Mouse (Mus musculus) spleen, embryonic (tissue): ENCODE measurements around the gene Cd37.

Source experiments
- CTCF ChIA-PET: fragments of 350-600 bp; sonication (Branson Sonifier 250); formaldehyde crosslinking; loops from one replicate; lab custom pipeline; 2022; lab: Charles Lee

Gene Cd37

DNA sequence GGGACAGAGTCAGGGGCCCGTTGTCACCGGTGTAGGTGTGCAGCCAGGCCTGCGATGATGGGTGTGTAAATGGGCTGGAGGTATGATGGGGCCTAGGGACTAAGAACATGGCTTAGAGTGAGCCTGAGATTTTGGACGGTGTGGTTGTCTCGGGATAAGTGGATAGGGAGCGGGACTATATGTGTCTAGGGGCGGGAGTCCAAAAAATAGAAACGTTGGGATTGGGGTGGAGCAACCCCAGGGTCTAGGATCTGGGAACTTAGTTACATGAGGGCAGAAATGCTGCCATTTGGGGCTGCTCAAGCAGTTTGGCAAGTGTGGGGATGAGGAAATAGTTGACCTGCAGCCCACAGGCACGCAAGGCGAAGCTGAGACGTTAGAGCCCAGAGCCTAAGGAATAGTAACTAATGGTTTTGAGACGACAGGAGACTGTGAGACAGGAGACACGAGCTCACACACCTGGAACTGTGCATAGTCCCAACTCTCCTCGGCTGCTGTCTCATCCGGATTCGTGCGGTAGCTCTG, 3.2 kb downstream of the Cd37 start:
- CTCF ChIA-PET = interaction anchor here (1.0 kb wide), 1 partner anchor 54 kb away, joined by 3 read pairs; no protein-coding TSS in a partner anchor

DNA sequence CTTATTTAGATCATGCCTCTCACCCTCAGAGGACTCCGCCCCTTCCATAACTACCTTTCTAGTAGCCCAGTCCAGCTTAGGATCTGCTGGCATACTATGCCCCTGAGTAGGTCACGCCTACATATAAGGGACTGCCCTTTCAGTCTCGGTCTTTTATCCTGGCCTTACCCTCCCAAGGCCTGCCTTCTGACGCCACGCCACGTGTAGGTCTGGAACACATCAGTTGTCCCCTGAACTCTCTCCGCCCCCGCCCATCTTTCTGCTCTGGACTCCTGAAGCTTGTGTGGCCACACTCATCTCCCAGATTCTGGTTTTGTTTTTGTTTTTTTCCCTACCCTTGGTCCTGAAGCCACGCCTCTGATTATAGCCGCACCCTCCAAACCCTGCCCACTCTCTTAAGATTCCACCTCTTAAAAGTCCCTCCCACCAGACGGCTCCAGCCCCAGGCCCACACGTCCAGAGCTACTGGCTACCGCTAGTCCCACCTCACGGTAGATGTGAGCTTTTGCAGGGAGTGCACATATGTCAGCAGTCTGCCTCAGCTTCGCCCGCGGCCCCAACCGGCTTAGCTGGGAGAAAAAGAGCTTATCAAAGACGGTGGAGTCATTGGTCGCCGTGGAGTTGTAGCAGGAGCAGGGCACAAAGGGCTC, 3.9 kb downstream of the Cd37 start:
- CTCF ChIA-PET = interaction anchor here (1.0 kb wide), 1 partner anchor 53 kb away, joined by 3 read pairs; no protein-coding TSS in a partner anchor

DNA sequence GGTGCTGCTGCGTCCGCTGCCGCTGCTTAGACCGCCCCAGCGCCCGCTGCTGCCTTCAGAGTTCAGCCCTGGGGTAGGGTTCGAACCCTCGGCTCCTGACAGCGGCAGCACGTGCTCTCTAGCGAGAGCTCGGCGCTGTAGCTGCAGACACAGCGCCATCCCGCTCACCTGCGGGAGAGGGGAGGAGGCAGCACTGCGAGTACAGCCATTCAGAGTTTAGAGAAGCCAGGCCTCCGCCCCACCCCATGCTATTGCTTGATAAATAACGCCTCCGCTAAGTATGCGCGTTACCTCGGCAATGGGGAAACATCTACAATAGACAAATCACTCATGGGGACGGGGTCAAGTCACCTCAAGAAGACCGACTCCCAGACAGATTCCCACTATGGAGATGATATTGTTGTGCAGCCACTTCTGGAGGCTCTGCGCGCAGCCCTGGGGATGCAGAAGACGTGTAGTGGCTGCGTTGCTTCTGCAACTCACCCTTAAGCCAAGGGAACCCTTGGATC, 4.5 kb downstream of the Cd37 start:
- CTCF ChIA-PET = interaction anchor here (0.5 kb wide), 1 partner anchor 170 kb away, joined by 5 read pairs; no protein-coding TSS in a partner anchor

DNA sequence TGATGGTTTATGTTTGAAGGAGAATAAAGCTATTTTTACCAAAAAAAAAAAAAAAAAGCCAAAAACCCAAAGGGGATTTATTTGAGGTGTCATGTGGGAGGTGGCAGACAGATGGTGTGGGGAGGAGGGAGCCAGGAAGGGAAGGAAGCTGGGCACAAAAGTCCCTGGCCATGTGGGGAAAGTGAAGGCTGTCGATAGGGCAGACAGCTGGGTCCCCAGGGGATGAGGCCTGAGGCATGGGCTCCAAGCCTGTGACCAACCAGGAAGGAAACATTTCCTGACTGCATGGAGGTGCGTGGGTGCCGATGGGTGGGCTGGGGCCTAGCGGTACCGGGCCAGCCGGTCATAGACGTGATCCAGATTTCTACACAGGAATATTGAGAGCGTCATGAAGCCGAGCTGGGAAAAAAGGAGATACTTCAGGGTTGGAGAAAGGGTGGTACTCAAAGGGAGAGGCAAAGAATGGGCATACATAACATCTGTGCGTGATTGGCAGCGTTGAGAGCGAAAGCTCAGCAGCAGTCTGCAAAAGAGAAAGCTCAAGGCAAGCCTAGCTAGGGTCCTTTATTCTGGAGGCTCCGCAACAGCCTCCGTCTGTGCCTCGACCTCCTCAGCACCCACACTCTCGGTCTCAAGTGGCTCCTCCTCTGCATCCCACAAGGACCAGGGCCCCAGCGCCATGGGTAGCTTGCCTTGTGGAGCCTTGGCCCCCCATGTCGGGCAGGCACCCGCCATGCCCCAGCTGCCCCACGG, 5.2 kb downstream of the Cd37 start:
- CTCF ChIA-PET = interaction anchor here (0.5 to 0.6 kb wide), 3 partner anchors 64 to 510 kb away, joined by 4 to 6 read pairs (median 5); no protein-coding TSS in a partner anchor

GRCm38 (mm10) chr7:45232716-45233465, 6.0 kb downstream of the Cd37 start:
- CTCF ChIA-PET = interaction anchor here (0.6 kb wide), 3 partner anchors 63 to 986 kb away, joined by 4 to 6 read pairs (median 6); partner anchors contain the start of genes 1700028J19Rik and 2410002F23Rik

- CTCF ChIA-PET = interaction anchor here (0.6 to 0.7 kb wide), 3 partner anchors 10 to 985 kb away, joined by 3 to 7 read pairs (median 6); partner anchors contain the start of genes 1700028J19Rik and 2410002F23Rik
Measured at GRCm38 (mm10) chr7:45231941-45232340, 7.0 kb downstream of the Cd37 start.

DNA sequence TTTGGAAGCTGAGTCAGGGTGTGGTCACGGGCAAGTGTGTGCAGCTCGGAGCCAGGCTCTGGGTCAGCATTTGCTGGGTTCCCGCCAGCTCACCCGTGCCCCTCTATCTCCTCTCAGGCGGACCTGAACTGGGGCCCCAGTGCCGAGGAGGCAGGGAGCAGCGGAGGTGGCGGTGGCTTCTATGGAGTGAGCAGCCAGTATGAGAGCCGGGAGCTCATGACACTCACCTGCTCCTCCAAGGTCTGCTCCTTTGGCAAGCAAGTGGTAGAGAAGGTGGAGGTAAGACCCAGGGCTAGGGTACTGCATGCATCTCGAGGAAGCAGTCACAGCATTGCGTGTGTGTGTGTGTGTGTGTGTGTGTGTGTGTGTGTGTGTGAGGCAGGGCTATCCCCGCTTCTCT, 7.7 kb downstream of the Cd37 start:
- CTCF ChIA-PET = interaction anchor here (0.6 to 0.7 kb wide), 3 partner anchors 9 to 179 kb away, joined by 3 to 4 read pairs (median 3); partner anchors contain the start of gene Prr12

DNA sequence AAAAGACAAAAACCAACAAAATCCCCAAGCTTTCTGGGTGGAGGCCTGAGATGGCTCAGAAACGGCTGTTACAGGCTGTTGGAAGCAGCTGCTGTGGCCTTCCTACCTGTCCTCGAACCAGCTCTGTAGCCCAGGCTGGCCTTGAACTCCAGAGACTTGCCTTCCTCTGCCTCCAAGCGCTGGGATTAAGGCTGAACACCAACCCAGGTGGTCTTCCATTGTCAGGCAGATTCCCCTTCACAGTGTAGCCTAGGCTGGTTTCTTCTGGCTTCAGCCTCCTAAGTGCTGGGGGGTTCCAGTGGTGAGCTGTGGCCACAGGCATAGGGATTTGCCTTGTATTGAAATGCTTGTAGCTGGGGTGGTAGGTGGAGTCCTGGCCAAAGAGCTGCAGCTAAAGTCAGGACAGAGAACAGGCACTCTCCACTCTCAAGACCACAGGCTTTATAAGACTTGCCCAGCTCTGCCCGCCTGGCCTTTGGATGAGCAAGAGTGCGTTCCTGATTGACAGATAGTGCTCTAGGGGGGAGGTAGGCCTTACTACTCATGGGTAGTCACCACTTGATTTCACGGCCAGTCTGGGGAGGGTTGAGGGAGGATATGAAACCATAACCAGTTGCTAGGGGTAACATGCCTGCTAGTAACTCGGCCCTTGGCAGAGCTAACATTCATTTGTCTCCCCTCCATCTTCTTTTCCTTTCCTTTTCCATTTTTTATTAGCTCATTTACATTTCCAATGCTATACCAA, 9.3 kb downstream of the Cd37 start:
- CTCF ChIA-PET = interaction anchor here (0.6 kb wide), 1 partner anchor 213 kb away, joined by 3 read pairs; the partner anchor contains the start of gene Scaf1

DNA sequence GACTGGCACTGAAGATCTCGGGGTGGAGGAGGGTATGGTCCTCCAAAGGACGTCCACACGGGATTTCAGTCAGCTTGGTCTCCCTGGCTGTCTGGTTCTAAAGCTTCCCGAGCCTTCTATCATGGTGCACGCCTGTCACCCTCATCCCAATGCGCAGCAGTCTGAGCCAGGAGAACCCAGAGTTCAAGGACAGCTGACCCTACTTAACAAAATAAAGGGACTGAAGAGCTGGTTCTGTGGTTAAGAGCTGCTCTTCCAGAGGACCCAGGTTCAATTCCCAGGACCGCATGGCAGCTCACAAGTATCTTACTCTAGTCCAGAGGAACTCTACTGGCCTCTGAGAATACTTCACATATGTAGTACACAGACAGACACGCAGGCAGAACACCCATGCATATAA, 9.9 kb downstream of the Cd37 start:
- CTCF ChIA-PET = interaction anchor here (0.6 kb wide), 1 partner anchor 213 kb away, joined by 3 read pairs; the partner anchor contains the start of gene Scaf1

DNA sequence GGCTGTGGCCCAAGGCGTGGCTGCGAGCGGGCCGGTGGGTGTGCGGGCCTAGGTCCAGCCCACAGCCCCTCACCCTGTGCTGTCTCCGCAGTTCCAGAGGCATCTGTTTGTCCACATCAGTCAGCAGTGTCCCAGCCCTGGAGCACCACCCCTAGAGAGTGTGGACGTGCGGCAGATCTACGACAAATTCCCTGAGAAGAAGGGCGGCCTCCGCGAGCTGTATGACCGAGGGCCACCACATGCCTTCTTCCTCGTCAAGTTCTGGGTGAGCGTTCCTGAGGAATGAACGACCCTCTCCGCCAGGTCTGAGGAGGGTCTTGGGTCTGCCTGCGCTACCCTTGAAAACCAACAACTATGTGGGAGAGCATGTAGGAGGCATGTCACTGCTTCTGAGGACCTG, 10.4 kb downstream of the Cd37 start:
- CTCF ChIA-PET = interaction anchor here (0.6 kb wide), 1 partner anchor 11 kb away, joined by 3 read pairs; no protein-coding TSS in a partner anchor

DNA sequence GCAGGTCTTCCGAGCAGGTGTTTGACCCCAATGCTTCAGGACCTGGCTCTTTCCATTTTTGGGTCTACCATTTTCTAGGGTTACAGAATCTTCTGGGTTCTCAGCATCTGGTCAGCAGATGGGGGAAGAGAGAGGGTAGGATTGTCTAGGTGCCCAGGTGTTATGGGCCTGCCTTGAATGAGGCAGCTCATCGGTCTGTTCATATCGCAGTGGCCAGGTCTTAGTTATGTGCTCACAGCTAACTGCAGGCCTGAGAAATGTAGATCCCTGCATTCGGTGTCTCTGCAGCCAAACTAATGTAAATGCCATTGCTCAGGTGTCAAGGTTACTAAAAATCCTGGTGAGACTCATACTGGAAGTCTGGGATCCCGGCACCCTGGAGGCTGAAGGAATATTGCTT, 12.5 kb downstream of the Cd37 start:
- CTCF ChIA-PET = interaction anchor here (0.5 to 1.0 kb wide), 2 partner anchors 63 to 96 kb away, joined by 3 read pairs; no protein-coding TSS in a partner anchor

GRCm38 (mm10) chr7:45224826-45225225, 14.1 kb downstream of the Cd37 start:
- CTCF ChIA-PET = no interaction called here

DNA sequence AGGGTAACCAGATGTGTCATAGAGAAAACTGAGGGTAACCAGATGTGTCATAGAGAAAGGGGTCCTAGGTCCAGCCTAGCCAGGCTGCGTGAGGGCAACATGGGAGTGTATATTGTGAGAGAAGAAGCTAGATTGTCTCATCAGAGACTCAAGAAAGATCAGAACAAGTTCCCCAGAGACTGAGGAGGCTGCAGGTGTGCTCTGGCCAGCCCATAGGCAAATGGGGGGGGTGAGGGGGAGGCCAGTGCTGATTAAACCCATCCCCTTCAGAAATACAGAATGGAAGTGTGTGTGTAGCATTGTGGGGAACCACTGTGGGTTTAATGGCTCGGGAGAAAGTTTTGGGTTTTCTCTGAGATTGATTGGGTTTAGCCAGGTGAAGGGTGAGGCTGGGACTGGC, 17.2 kb downstream of the Cd37 start:
- CTCF ChIA-PET = no interaction called here

- CTCF ChIA-PET = no interaction called here
Measured at GRCm38 (mm10) chr7:45216442-45217183, 22.3 kb downstream of the Cd37 start.

GRCm38 (mm10) chr7:45215673-45216441, 23.1 kb downstream of the Cd37 start, which contains the start of gene Tead2:
TSS of gene Tead2 (plus strand) at chr7:45215753.
- CTCF ChIA-PET = no interaction called here

- CTCF ChIA-PET = interaction anchor here (0.5 to 0.6 kb wide), 2 partner anchors 33 to 585 kb away, joined by 3 to 5 read pairs; no protein-coding TSS in a partner anchor
Measured at GRCm38 (mm10) chr7:45213708-45214107, 25.2 kb downstream of the Cd37 start.

DNA sequence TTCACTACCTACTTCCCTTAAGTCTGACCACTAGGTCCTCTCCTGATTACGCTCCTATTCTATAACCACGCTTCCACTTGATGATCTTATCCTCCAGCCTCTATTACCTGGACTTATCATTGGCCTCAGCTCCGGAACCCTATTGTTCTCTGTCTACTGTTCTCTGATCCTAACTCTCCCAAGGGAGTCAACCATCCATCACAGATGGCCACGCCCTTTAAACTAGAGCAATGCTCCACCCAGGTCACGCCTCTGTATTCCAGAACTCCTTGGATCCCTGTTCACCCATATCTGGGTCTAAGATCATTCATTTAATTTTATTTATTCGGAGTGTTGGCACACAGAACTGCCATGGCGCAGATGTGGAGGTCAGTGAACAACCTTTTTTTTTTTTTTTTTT, 26.6 kb downstream of the Cd37 start:
- CTCF ChIA-PET = no interaction called here

- CTCF ChIA-PET = no interaction called here
Measured at GRCm38 (mm10) chr7:45211851-45212251, 27.1 kb downstream of the Cd37 start, which contains the start of gene Dkkl1. TSS of gene Dkkl1 (minus strand) at chr7:45212147.
